Mouse (Mus musculus) heart, embryonic 16.5 days (tissue): Measurements from ENCODE around the gene Lrrtm3. TPM values are rescaled to one million over a fixed set of nuclear protein-coding genes. Genes with fewer than 3 reads are reported as not detected.

Source experiments
- ATAC-seq: fragments of 200-750 bp; cut with Nextera tagmentation; replicated peaks from 2 replicates; pipeline ENCODE4 v1.8.0; 2017; ENCODE audit warnings: moderate number of reproducible peaks; ENCODE audit not compliant: insufficient read depth, low FRiP score; ENCODE audit errors: extremely low read depth
- H3K27ac ChIP-seq: fragments of 300-500 bp; sonication (generic); 2 replicates; pipeline ENCODE4 v1.5.1; 2014; ENCODE audit warnings: mild to moderate bottlenecking, low read length, control low read depth, moderate library complexity
- H3K27me3 ChIP-seq: fragments of 300-500 bp; sonication (generic); 2 replicates; pipeline ENCODE4 v1.6.1; 2014; ENCODE audit warnings: low read length, mixed read lengths; ENCODE audit not compliant: control insufficient read depth, insufficient read depth
- H3K36me3 ChIP-seq: fragments of 300-500 bp; sonication (generic); 2 replicates; pipeline ENCODE4 v1.6.1; 2014; ENCODE audit not compliant: control insufficient read depth, insufficient read depth
- H3K4me1 ChIP-seq: fragments of 300-500 bp; sonication (generic); 2 replicates; pipeline ENCODE4 v1.6.1; 2014; ENCODE audit warnings: low read length, mixed read lengths; ENCODE audit not compliant: control insufficient read depth, insufficient read depth
- H3K4me2 ChIP-seq: fragments of 300-500 bp; sonication (generic); 2 replicates; pipeline ENCODE4 v1.6.1; 2014; ENCODE audit warnings: low read depth, mild to moderate bottlenecking, control low read depth, low read length
- H3K4me3 ChIP-seq: fragments of 300-500 bp; sonication (generic); 2 replicates; pipeline ENCODE4 v1.5.1; 2014; ENCODE audit warnings: mild to moderate bottlenecking, control low read depth, low read length
- H3K9ac ChIP-seq: fragments of 300-500 bp; sonication (generic); 2 replicates; pipeline ENCODE4 v1.6.1; 2014; ENCODE audit warnings: low read length, control low read depth
- H3K9me3 ChIP-seq: fragments of 300-500 bp; sonication (generic); replicated peaks from 2 replicates; pipeline ENCODE4 v1.6.1; 2016; ENCODE audit warnings: low read length; ENCODE audit not compliant: control insufficient read depth
- WGBS: fragments of 180-500 bp; shearing (Covaris S2); extraction: QIAGEN DNeasy Blood & Tissue Kit; methylation state at CpG from one replicate; pipeline ENCODE4 v1.1.7; 2014; 5-methylcytosine and 5-hydroxymethylcytosine counted together
- polyA plus RNA-seq: library from polyadenylated mRNA; unstranded; fragments of >200 nt; fragmentation: Nextera tagmentation; extraction: Ambion mirVana; gene quantifications from 2 replicates; pipeline ENCODE4 v1.2.1, GENCODE M21; 2015

The Lrrtm3 gene
- polyA plus RNA-seq, result 1.7 and 2.2 TPM in 2 replicates

- ATAC-seq, result peak; percentile 82; the same call in 1 of the 2 replicates
- no peak within 1 kb of the TSS for H3K27ac ChIP-seq
- peak within 1 kb of the TSS; percentile 53 for H3K9ac ChIP-seq
- peak within 1 kb of the TSS; percentile 82 for H3K4me2 ChIP-seq
- peaks cover 9% of the 10 kb centered on the region for H3K27me3 ChIP-seq
- peak within 1 kb of the TSS; percentile 46 for H3K4me3 ChIP-seq
- WGBS, result 6% methylated on average over 22 of the region's 22 CpGs
- H3K36me3 ChIP-seq, result no peaks in the 10 kb centered on the region
- H3K4me1 ChIP-seq, result peaks cover 19% of the 10 kb centered on the region
- H3K9me3 ChIP-seq, result no peaks in the 10 kb centered on the region
Measured at GRCm38 (mm10) chr10:64089680-64090460, at the start of gene Lrrtm3. Gene Lrrtm3 (minus strand): TSS chr10:64090277.

DNA sequence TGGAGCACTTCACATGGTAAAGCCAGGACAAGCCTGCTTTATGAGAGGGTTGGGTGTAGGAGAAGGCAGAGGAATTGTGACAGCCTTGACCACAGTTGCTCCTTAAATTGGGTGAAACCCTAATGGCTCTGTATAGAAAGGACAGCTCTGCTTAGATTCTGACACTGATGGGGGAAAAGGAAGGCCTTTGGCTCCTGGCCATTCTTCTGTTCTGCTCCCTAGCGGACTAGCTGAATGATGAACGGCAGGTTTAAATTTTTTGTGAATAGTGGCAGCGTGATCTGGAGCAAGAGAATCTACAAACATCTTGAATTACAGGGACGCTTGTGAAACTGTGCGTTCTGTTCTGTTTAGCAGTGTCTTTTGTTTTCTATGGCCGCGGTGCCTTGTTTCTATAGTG, 45.4 kb upstream of the Lrrtm3 start:
- Histone ChIP-seq H3K9me3 (no peaks in the 10 kb centered on the region), H3K4me2 (no peak overlapping the region), H3K4me3 (no peak overlapping the region), H3K27me3 (no peaks in the 10 kb centered on the region), H3K36me3 (no peaks in the 10 kb centered on the region), H3K27ac (no peak overlapping the region), H3K9ac (no peak overlapping the region), H3K4me1 (no peaks in the 10 kb centered on the region)
- WGBS, result 75% methylated on average over 7 of the region's 7 CpGs
- ATAC-seq, result no peak

DNA sequence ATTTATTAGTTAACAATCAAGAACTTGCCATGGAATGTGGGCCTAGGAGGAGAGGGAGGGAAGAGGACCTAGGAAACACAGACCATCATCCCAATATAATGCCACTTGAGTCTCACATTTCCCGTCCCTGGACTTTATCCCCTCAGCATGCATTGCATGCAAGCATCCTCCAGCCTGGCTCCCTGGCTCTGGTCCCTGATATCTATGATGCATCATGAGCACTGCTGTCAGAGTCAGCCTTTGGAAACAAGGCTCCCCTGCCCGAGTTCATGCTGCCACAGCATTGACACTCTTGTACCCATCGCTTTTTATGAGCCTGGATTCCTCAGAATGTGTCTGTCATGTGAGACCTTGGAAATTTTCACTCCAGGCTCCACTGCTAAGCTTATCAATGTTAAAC, 43.4 kb upstream of the Lrrtm3 start:
- Histone ChIP-seq H3K4me1 (no peaks in the 10 kb centered on the region), H3K9ac (no peak overlapping the region), H3K9me3 (no peaks in the 10 kb centered on the region), H3K27me3 (no peaks in the 10 kb centered on the region), H3K4me3 (no peak overlapping the region), H3K27ac (no peak overlapping the region), H3K4me2 (no peak overlapping the region), H3K36me3 (no peaks in the 10 kb centered on the region)
- 72% methylated on average over 3 of the region's 3 CpGs for WGBS
- ATAC-seq, result no peak

- H3K9ac ChIP-seq, result no peak overlapping the region
- no peaks in the 10 kb centered on the region for H3K9me3 ChIP-seq
- no peak for ATAC-seq
- H3K4me3 ChIP-seq, result no peak overlapping the region
- no peak overlapping the region for H3K27ac ChIP-seq
- no peaks in the 10 kb centered on the region for H3K27me3 ChIP-seq
- no peaks in the 10 kb centered on the region for H3K4me1 ChIP-seq
- 86% methylated on average over 15 of the region's 15 CpGs for WGBS
- no peaks in the 10 kb centered on the region for H3K36me3 ChIP-seq
- no peak overlapping the region for H3K4me2 ChIP-seq
Measured at GRCm38 (mm10) chr10:64130397-64131150, 40.5 kb upstream of the Lrrtm3 start.

- Histone ChIP-seq H3K4me2 (no peak overlapping the region), H3K4me1 (no peaks in the 10 kb centered on the region), H3K27me3 (no peaks in the 10 kb centered on the region), H3K27ac (no peak overlapping the region), H3K4me3 (no peak overlapping the region), H3K36me3 (no peaks in the 10 kb centered on the region), H3K9me3 (no peaks in the 10 kb centered on the region), H3K9ac (no peak overlapping the region)
- 75% methylated on average over 3 of the region's 3 CpGs for WGBS
- ATAC-seq, result no peak
Measured at GRCm38 (mm10) chr10:64118833-64119232, 28.8 kb upstream of the Lrrtm3 start.

GRCm38 (mm10) chr10:64115246-64115645, 25.2 kb upstream of the Lrrtm3 start:
- H3K9me3 ChIP-seq, result no peaks in the 10 kb centered on the region
- no peaks in the 10 kb centered on the region for H3K36me3 ChIP-seq
- H3K4me1 ChIP-seq, result no peaks in the 10 kb centered on the region
- ATAC-seq, result no peak
- WGBS, result 94% methylated on average over 11 of the region's 11 CpGs
- H3K4me3 ChIP-seq, result no peak overlapping the region
- H3K9ac ChIP-seq, result no peak overlapping the region
- no peak overlapping the region for H3K27ac ChIP-seq
- no peak overlapping the region for H3K4me2 ChIP-seq
- no peaks in the 10 kb centered on the region for H3K27me3 ChIP-seq

DNA sequence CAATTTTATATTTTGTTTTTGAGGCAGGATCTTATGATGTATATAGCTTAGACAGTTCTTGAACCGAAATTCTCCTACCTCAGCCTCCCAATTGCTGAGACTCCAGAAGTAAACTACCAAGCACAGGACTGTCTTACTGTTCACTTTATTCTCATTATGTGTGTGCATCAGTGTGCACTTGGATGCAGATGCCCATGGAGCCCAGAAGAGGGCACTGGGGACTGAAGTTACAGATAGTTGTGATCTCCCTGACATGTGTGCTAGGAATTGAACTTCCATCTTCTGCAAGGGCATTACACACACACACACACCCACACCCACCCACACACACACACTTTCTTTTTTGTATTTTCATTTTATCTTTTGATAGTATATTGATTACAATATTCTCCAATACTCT, 6.5 kb upstream of the Lrrtm3 start:
- no peak overlapping the region for H3K27ac ChIP-seq
- no peak overlapping the region for H3K4me2 ChIP-seq
- H3K9ac ChIP-seq, result no peak overlapping the region
- 93% methylated on average over 1 of the region's 1 CpGs for WGBS
- no peak overlapping the region for H3K4me3 ChIP-seq
- no peaks in the 10 kb centered on the region for H3K36me3 ChIP-seq
- H3K27me3 ChIP-seq, result no peaks in the 10 kb centered on the region
- no peak for ATAC-seq
- no peaks in the 10 kb centered on the region for H3K4me1 ChIP-seq
- no peaks in the 10 kb centered on the region for H3K9me3 ChIP-seq

GRCm38 (mm10) chr10:64088774-64089460, 1.2 kb downstream of the Lrrtm3 start:
- peaks cover 19% of the 10 kb centered on the region for H3K4me1 ChIP-seq
- no peak for ATAC-seq
- no peak overlapping the region for H3K27ac ChIP-seq
- no peak overlapping the region for H3K4me3 ChIP-seq
- H3K9ac ChIP-seq, result no peak overlapping the region
- 45% methylated on average over 19 of the region's 19 CpGs for WGBS
- H3K4me2 ChIP-seq, result no peak overlapping the region
- no peaks in the 10 kb centered on the region for H3K36me3 ChIP-seq
- no peaks in the 10 kb centered on the region for H3K9me3 ChIP-seq
- peaks cover 9% of the 10 kb centered on the region for H3K27me3 ChIP-seq
